Comparison of ENCODE assay signal across 26 mouse cellular contexts in genomic region chr13:17146441-17146992, GRCm38 (mm10).
DNase-seq lines count a peak whose midpoint lies in the region; ATAC-seq and TF ChIP-seq lines count a peak whose summit lies in the region.
"Had no signal": no experiment of that assay in that cellular context is flagged by ENCODE, and none has a peak within 500 bp of the region (broad histone marks: within the 10 kb centered on the region; RNA-seq: fewer than 3 reads in every experiment).

No protein-coding gene starts in this region.

- no peak for TF ChIP-seq POLR2A in lung, adult 2 months (IDR thresholded peaks at IDR 0.05; ENCODE audit: borderline replicate concordance, extremely low read depth, low read depth, low read length)
- TF ChIP-seq POLR2A in embryonic fibroblast, embryonic 13.5 days (IDR thresholded peaks at IDR 0.05; ENCODE audit: low read depth, low read length) = no peak

- ATAC-seq in lung, embryonic 16.5 days (ENCODE audit: low read depth) = no peak
- no peak for ATAC-seq in CD4-positive, CD25-positive, alpha-beta regulatory T cell, adult 4 months
- ATAC-seq in megakaryocyte-erythroid progenitor cell, adult 5-6 weeks (replicated peaks; ENCODE audit: low FRiP score, low TSS enrichment, poor library complexity, severe bottlenecking) = no peak
- ATAC-seq: forebrain, embryonic 15.5 days; hindbrain, postnatal 0 days; inflammation-experienced regulatory T-cells, adult 6 months had no signal

- TF ChIP-seq CTCF in lung, adult 2 months (IDR thresholded peaks at IDR 0.05; ENCODE audit: insufficient read depth, low read length) = no peak
- TF ChIP-seq CTCF in embryonic fibroblast, embryonic 13.5 days (IDR thresholded peaks at IDR 0.05; ENCODE audit: borderline replicate concordance, insufficient read depth, low read length) = no peak

- 0 out of 2 replicates have a peak overlapping the region, but pooled peaks have one; percentile 2 for H3K27ac ChIP-seq in lung, embryonic 16.5 days (ENCODE audit: low read length)
- peak overlapping the region; percentile 71; the same call in 1 of the 2 replicates for H3K27ac ChIP-seq in embryonic fibroblast, embryonic 13.5 days (ENCODE audit: insufficient read depth, low read length)
- H3K27ac ChIP-seq: embryonic facial prominence, embryonic 13.5 days; forebrain, embryonic 12.5 days; forebrain, embryonic 15.5 days; heart, adult 2 months; heart, embryonic 10.5 days; heart, embryonic 13.5 days; hindbrain, embryonic 14.5 days; hindbrain, postnatal 0 days had no signal

- no peak overlapping the region for H3K4me2 ChIP-seq in lung, embryonic 16.5 days (ENCODE audit: low read depth, low read length)
- H3K4me2 ChIP-seq: embryonic facial prominence, embryonic 13.5 days; forebrain, embryonic 12.5 days; forebrain, embryonic 15.5 days; heart, embryonic 13.5 days; hindbrain, embryonic 14.5 days had no signal

- DNase-seq in lung, adult 2 months = no peak
- peak; percentile 59 for DNase-seq in Muller cell, postnatal 12 days (ENCODE audit: inconsistent ontology term)
- peak; percentile 25 for DNase-seq in skeletal muscle tissue, adult 2 months (ENCODE audit: low read depth, low spot score)
- no peak for DNase-seq in urinary bladder, postnatal 36 days (ENCODE audit: low spot score in 2 of 2)
- DNase-seq: adrenal gland, adult 2 months; adrenal gland, postnatal 14 days; cerebellum, adult 11 months; cerebellum, adult 2 months; cerebellum, adult 9-11 months; cerebellum, postnatal 25 days; gastrocnemius, postnatal 36 days; heart, adult 2 months; heart, postnatal 14 days; heart, postnatal 4 days had no signal

- no peak overlapping the region for H3K4me3 ChIP-seq in lung, embryonic 16.5 days (ENCODE audit: low read length)
- H3K4me3 ChIP-seq in lung, adult 2 months (replicated peaks; ENCODE audit: extremely low read depth, low read depth, low read length) = no peak overlapping the region
- H3K4me3 ChIP-seq in embryonic fibroblast, embryonic 13.5 days (ENCODE audit: insufficient read depth, low read length) = no peak overlapping the region
- H3K4me3 ChIP-seq: embryonic facial prominence, embryonic 13.5 days; forebrain, embryonic 12.5 days; forebrain, embryonic 15.5 days; heart, adult 2 months; heart, embryonic 10.5 days; heart, embryonic 13.5 days had no signal

- H3K9ac ChIP-seq in lung, embryonic 16.5 days (ENCODE audit: low read length) = no peak overlapping the region
- H3K9ac ChIP-seq: embryonic facial prominence, embryonic 13.5 days; forebrain, embryonic 12.5 days; forebrain, embryonic 15.5 days; heart, embryonic 13.5 days; hindbrain, embryonic 14.5 days had no signal

- no peaks in the 10 kb centered on the region for H3K4me1 ChIP-seq in lung, embryonic 16.5 days (replicated peaks; ENCODE audit: control insufficient read depth, insufficient read depth, low read length)
- H3K4me1 ChIP-seq in lung, adult 2 months (ENCODE audit: control insufficient read depth, insufficient read depth, low read length) = no peaks in the 10 kb centered on the region
- H3K4me1 ChIP-seq in embryonic fibroblast, embryonic 13.5 days (ENCODE audit: control insufficient read depth, insufficient read depth, low read length) = no peaks in the 10 kb centered on the region
- H3K4me1 ChIP-seq: forebrain, embryonic 12.5 days; forebrain, embryonic 15.5 days; heart, embryonic 10.5 days; heart, embryonic 13.5 days had no signal

- no peaks in the 10 kb centered on the region for H3K36me3 ChIP-seq in lung, embryonic 16.5 days (ENCODE audit: control insufficient read depth, insufficient read depth, low read length)
- H3K36me3 ChIP-seq: embryonic facial prominence, embryonic 13.5 days; forebrain, embryonic 12.5 days; forebrain, embryonic 15.5 days; heart, embryonic 10.5 days; heart, embryonic 13.5 days had no signal

- no peaks in the 10 kb centered on the region for H3K9me3 ChIP-seq in lung, embryonic 16.5 days (ENCODE audit: control insufficient read depth, low read length)
- H3K9me3 ChIP-seq: embryonic facial prominence, embryonic 13.5 days; forebrain, embryonic 12.5 days; forebrain, embryonic 15.5 days; heart, embryonic 10.5 days; heart, embryonic 13.5 days had no signal

- H3K27me3 ChIP-seq in lung, embryonic 16.5 days (ENCODE audit: control insufficient read depth, insufficient read depth, low read depth, low read length) = no peaks in the 10 kb centered on the region
- H3K27me3 ChIP-seq: embryonic facial prominence, embryonic 13.5 days; forebrain, embryonic 12.5 days; forebrain, embryonic 15.5 days; heart, embryonic 13.5 days had no signal

Comparison
In these comparisons a context has a peak if more than half of its experiments do, and no peak if none do; other contexts are left out.
1. DNase-seq: peak in Muller cell, postnatal 12 days (single experiment) and skeletal muscle tissue, adult 2 months (single experiment); none in lung, adult 2 months (single experiment) and urinary bladder, postnatal 36 days (0 of 2).